Mouse (Mus musculus) lung, postnatal 4 days (tissue): Measurements from ENCODE around the gene Gm6899.
A peak's percentile ranks its signal among the peaks of the same experiment; 100 is the strongest.

Experiments
- DNase-seq, 2 experiments: peaks; one replicate each; pipeline ENCODE4 v3.0.0; 2021

Gene Gm6899

DNA sequence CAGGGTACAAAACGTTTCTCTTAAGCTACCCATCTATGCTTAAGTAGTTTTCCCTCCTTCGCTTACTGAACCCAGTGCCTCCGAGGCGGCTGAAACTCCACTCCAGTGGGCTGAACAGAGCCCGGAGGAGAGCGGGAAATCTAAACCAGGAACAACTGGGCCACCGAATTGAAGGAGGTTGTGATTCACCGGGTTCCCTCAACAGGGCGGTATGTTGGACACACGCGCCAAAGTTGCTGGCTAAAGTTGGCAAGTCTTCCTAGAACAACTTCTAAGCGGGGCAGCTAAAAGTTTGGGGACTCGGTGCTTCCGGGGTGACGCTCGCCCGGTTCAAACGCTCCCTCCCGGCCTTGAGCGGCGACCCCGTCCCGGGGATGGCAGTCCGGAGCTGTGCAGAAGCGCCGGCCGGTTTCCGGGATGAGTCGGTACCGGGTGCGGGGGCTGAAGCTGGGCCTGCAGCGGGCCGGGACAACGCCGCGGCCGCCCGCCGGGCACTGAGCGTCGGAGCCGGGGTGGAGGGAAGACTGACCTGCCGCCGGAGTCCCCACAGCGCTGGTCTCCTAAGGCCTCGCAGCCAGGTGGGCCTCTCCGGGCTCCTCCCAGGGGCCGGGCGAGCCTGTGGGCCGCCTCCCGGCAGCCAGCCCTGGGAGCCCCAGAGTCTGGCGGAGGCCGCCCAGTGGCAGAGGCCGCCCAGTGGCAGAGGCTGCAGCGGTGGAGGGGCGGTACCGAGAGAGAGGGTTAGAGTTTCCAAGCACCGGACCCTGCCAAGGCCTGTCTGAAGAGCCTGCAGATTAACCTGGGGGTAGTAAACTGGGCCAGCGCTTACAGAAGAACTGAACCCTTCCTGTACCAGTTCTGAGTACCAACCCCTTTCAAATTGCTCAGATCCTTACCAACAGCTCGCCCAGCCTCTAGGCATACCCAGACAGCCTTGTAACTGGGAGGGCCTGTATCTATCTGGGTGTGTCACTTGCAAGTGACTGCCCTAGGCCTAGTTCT, at the start of gene Gm6899, which contains the start of gene Vrk2:
Gm6899 (plus strand) TSS at position 181 of the 999 bp plus-strand sequence.
Vrk2 (minus strand) TSS at position 939 of the 999 bp plus-strand sequence.
- peak; percentile 87 to 93 for DNase-seq

DNA sequence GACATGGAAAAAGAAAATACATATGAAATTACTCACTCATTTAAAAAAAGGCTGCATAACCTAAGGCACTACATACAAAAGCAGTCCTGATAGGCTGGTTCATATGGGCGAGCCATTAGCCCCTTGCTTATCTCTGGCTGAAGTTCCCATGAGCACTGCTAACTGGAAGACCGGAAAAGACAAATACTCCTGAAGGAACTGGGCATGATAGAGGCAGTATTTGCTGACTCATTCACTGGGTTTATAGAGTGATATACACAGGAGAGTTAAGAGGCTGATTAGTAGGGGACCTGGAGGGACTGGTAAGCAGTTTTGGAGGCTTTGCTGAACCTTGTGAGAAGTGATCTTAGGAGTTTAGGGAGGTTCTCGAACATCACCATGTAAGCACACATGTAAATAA, 41.5 kb upstream of the Gm6899 start:
- DNase-seq, result no peak

DNA sequence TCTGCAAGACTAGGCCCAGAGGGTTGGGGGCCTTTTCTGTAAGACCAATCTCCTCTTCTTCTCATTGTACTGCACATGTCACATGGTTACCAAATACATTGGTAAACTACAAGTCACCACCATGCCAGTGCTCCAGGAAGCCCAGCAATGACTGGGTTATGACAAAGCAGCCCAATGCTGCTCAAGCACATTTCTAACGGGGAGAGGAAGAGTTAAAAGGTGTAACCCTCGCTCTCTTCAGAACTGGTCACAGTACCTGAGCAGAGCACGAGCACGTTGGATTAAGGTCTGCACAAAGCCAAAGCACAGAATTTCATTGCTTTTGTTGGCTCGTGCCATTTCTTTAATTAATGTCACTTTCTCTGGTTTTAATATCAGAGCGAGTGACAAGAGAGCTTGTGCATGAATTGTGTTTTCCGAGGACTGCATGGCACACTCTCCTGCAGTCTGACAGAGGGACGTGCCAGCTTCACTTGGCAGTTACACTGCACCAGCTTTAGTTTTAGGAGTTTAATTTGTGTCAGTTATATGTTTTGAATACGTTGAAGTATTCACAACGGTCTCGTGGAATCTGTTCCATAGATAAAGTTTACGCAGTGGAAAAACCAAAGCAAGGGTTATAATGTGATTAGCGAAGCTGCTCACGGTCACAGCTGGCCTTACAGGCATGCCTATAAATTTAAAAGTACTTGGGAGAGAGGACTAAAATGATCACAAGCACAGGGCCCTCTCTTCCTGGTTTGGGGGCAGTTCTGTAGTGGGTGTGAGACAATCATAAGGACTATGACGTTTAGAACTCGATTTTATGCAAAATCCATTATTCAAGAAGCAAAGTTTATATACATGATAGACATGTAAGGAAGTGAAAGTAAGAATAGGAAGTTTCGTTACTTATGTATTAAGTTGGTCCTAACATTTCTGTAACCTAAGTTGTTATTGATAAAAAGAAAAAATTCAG, 7.4 kb upstream of the Gm6899 start:
- no peak for DNase-seq

DNA sequence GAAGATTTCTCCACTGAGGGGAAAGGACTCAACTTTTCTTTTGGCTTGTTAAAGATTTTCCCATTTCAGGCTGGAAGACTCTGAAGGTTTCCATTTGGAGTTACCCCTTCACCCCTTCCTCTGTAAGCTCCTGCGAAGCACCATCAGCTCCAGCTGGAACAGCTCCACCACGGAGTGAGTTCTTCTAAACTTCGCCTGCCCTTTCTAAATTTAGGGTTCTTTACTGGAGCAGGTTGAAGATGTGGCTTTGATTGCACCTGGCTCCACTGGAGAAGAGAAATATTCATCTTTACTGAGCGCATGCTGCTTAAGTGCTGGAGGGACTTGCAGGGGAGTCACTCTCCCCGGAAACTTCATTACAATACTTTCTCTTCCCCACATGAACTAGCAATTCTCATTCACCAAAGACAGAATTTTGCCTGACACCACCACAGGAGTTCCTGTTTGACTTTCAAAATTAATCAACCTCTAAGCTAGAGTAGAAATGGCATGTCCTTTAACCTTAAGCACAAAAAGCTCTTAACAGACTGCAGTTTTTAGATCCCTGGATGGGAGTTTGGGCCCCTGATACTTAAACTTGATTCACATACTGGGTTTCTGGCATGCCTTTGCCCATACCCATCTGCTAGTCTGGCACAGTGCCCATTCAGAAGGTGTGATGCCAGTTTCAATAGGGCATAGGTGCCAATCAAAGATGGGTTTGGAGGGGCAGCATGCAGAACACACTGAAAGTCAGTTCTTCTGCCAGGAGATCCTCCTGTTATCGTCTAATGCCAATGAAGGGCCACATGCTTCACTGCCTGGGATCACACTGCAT, 6.5 kb upstream of the Gm6899 start:
- DNase-seq, result no peak

DNA sequence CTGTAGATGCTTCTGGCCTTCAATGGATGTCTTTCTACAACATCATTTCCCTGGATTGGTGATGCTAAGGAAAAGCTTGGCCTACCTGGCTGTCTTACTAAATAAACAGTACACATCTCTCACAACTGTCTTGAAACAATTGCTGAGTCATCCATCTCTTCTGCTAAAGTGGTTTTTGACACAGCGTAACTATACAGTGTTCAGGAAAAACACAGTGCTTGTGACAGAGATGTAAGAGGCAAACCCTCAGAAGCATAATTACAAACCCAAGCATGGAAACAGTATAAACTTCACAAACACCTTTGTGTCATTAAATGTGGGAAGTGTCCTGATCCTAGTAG, 5.9 kb upstream of the Gm6899 start:
- DNase-seq, result no peak

DNA sequence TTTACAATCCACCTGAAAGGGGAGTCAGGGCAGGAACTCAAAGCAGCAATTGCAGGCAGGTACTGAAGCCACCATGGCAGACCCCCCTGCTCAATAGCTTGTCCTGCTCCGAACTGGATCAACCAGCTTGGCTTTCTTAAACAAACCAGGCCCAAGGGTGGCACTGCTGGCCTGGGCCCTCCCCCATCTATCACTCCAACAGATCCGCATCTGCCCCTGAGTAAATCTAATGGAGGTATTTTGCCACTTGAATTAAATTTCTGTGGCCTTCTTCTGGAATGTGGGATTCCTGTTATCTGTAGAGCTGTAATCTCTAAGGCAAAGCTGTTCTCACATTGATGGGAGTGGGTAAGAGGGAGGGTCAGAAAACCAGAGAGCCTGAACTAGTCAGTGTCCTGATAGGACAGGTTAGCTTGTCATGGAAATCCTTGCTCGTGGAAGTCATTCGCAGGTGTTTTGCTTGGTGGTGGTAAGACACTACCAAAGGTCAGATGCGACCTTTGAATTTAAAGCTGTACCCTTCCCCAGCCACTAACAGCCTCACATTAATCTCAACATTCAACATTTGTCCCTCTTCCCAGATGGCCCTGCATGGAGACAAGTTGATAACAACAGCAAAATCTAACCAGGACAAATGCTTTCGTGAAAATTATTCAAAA, 517 bp upstream of the Gm6899 start:
- no peak for DNase-seq

DNA sequence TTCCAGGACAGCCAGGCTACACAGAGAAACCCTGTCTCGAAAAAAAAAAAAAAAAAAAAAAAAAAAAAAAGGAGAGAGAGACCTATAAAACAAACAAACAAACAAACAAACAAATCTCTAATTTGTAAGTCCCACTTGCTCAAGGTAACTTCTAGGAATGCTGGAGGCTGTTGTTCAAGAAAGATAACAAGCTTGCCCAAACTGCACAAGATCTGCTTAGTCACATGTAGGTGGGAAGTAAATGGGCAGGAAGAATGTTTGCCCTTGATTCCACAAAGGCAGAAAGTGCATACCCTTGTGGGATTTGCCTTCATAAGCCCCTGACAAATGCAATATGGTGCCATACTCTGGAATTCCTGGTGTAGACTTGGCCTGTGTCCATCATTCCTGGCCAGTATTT, 1.4 kb downstream of the Gm6899 start:
- DNase-seq, result no peak

DNA sequence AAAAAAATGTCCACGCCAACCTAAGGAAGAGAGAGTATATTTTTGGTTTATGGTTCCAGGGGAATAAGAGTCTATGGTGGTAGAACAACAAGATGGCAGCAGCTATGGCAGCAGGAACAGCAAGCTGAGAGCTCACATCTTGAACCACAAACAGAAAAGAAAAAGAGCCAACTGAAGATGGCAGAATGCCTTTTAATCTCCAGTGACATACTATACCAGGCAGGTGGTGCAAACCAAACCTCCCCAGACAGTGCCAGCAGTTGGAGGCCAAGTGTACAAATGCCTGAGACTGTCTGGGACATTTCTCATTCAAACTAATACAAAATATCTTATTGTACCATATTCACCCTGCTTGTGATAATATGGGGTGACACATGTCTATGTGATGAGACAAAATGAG, 3.1 kb downstream of the Gm6899 start:
- DNase-seq, result no peak

DNA sequence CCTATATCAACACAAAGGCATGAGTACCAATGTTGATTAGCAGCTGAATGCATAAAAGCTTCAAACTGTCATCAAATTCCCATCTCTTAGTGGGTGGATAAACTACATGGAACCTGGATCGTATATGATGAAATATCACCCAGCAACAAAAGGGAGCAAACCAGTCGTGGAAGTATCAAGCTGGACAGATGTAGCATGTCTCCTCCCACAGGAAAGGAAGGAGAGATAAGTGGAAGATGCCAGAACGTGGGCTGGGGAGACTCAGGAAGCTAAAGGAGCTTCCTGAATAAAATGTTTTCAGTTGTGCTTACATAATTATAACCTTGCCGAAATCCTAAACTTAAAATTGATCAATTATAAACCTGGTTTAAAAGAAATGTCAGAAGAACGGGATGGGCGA, 4.1 kb downstream of the Gm6899 start:
- no peak for DNase-seq

DNA sequence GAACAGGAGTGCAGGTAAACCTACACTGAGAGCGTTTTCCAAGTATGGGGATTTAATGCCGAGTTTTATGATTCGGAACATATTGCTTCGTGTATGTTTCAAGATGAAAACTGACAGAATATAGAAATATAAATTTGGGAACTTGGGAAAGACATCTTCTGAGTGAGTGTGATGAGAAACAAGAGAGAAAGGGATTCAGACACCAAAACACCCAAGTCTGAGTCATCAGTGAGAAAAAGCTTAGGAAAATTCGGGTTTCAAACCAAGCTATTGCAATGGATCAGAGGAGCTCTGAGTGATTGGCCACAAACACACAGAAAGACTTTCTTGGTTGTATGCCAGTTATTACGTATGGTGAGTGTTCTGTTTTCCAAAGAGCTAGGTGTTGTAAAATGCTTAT, 4.7 kb downstream of the Gm6899 start:
- no peak for DNase-seq

DNA sequence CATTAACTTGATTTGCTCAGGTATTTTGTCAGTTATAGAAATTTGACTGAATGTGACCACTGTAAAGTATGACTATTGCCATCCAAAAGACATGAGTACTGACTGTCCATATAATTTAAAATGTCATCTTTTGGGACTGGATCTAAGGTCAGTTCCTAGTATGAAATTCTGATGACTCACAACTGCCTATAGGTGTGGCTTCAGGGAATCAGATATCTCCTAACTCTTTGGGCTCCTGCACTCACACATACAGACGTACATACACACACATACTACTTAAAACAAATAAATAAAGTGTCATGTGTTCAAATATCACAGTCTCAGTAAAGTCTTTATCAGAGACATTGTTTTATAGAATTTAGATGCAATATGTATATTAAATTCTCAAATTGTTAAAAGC, 5.8 kb downstream of the Gm6899 start:
- no peak for DNase-seq

DNA sequence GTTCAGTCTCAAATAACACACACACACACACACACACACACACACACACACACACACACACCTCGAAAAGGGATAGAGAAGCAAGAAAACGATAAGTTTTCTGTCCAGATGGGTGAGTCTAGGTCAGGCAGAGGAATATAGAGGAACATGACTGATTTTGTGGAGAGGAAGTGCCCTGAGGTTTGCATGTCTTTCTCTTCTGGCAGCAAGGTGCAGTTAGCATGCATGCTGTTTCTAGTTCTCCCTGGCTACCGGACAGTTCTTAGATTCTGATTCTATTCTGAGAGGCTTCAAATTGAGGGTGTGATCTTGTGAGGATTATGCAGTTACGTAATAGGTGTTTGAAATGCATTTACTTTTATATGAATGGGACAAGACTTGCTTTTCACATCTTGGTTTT, 7.7 kb downstream of the Gm6899 start:
- no peak for DNase-seq

DNA sequence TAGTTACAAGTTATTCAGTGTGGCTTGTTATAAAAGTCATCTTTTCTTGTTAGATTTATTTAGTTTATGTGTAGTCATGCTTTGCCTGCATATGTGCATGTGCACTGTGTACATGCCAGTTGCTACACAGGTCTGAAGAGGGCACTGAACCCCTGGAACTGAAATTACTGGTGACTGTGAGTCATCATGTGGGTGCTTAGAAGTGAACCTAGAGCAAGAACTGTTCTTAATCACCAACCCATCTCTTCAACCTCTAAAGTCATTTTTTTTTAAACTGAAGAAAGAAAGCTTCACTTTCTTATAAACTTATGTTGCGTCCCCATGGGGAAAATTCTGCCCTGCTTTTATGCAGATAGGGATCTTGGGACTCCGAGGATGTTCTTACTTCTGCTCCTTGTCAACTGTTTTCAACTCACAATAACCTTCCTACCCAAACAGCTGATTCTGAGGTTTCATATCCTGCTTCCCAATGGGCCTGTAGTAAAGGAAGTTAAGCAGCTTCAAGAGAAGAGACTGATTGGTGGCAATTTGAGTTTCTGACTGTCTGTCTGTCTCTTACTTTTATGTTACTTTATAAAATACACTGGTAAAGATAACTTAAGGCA, 8.6 kb downstream of the Gm6899 start:
- DNase-seq, result no peak

DNA sequence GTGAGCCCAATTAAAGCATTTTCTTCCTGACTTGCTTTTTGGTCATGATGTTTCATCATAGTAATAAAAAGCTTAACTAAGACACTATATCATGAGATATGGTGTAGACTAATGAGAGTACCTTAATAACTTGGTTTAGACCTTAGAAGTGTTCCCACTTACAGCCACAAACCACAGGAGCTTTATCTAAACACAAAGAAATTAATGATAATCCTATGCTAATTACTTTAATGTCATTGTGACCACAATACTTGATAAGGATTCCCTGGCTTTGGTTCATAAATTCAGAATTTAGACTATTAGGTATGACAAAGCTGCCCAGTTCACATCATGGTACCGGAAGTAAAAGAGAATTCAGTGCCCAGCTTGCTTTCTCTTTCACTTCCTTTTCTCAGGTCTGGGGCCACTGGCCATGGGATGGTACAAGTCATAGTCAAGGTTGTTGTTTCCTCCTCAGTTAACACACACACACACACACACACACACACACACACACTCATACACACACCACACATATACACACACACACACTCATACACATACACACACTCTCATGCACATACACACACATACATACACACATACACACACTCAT, 11.1 kb downstream of the Gm6899 start:
- no peak for DNase-seq

DNA sequence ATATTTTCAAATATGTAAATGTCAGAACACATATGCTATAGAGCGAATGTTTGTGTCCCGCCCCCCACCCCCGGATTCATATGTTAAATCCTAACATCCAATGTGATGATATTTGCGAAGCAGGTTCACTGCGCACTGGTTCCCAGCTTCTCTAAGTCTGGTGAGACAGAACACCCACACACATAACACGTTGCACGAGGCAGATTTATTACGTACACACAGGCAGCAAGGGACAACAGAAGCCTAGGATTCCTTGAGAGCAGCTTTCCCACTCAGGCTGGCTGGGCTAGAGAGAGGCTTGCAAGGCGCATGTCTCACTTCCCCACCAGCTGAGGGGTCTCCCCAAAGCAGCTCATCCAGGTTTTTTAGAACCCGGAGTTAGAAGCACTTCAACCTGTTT, 15.8 kb downstream of the Gm6899 start:
- DNase-seq, result no peak

DNA sequence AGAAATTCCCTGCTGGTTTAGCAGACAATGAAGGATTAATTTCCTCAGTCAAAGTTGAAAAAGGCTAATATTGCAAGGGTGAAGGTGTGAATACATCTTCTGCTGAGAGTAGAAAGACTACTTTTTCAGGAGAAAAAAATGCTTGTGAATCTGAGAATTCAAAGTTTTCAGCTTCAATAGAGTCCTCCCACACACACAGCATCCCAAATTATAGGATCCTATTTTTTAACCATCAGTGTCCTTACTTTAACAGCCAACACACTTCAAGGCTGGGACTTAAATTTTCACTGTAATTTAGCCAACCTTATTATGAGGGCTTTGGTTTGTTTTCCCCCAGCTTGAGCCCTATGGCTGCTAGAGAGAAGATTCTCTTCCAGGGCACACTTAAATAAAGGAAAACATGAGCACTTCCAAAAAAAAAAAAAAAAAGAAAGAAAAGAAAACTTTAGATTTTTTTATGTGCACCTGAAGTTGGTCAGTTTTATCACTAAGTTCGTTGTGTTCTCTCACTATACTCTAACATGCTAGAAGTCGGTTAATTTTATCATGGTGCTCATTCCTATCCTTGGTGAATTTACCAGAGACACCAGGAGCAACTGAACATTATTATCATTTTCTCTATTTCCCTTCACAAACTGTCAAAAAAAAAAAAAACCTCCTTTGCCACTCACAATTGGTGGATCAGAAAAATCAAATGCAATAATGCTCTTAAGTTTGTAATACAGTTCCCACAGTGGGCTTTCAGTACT, 25.6 kb downstream of the Gm6899 start:
- no peak for DNase-seq

DNA sequence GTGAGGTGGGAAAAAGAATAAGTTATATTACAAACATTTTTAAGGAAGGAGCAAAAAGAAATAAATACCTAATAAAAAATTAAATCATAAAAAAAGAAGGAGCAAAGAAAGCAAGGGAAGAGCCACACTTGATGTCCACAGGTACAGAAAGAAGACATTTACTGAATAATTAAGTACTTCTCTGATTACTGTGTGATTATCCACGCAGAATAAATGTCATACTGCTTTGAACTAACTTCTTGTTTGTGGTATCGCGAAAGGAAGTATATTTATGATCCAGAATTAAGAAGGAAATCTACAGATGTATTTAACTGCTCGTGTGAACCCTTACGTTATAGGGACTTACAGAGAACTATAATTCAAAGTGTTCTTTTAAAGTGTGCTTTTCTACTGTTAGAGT, 29.7 kb downstream of the Gm6899 start:
- DNase-seq, result no peak

DNA sequence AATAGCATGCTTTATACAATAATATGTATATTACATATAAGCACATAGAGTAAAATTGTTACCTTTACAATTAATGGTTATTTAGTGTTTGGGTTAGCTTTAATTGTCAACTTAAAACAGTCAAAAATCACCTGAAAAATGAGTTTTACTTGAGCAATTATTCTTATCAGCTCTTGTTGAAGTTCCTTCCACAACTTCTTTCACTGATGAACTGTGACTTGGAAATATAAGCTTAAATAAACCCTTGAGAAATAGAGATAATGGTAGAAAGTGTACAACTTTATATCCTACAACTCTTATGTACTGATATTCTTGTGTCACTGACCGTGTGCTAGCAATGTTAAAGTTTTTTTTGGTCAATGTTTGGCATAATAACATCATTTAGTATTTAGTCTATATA, 43.2 kb downstream of the Gm6899 start:
- DNase-seq, result no peak

DNA sequence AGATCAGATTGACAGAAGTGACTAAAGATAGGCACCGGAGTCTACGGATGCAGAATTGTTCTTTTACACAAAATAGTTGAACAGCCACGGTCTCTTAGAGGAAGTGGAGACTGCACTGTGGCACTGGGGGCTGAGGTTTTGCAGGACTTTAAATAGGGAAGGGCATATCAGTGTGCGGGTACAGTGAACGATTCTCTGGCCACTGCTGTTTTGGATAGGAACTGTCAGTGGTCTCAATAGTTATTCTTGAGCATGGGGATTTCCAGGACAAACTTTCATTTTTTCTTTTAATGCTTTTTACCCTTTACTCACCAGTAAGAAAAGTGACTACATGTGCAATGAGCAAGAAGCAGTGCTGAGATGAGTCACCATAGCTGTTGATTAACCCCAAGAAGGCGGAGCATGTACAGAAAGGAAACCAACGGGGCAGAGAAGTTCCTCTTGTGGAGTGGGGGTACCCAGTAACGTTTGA, 47.3 kb downstream of the Gm6899 start:
- peak in 1 of 2 experiments; percentile 20 for DNase-seq

DNA sequence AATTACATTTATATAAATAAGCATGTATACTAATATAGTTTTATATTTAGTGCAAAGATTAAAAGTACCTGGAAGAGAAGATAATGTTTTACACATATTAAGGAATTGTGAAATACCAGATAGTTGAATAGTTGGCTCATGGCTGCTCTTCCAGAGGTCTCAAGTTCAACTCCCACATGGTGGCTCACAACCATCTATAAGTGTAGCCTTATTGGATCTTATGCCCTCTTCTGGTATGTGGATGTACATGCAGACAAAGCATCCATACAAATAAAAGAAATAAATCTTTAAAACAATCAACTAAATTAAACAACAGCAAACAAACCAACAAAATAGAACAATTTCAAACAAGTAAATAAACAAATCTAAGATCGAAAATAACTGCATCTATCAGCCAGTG, 49.1 kb downstream of the Gm6899 start:
- no peak for DNase-seq
